Mouse (Mus musculus) heart, postnatal 0 days (tissue): ENCODE measurements around the gene Itgam.

Source experiments
- CTCF ChIP-seq: IDR thresholded peaks from 2 replicates; pipeline ENCODE4 v1.5.1; 2016; ENCODE audit warnings: antibody characterized with exemption, control low read depth, low read depth
- EP300 ChIP-seq: IDR thresholded peaks from 2 replicates; pipeline ENCODE4 v1.6.1; 2016; ENCODE audit warnings: antibody characterized with exemption, low read depth

GRCm38 (mm10) chr7:128013116-128013515, 49.3 kb upstream of the Itgam start:
- TF ChIP-seq CTCF (no peak), EP300 (no peak)
